Mouse (Mus musculus) hindbrain, embryonic 13.5 days (tissue): Measurements from ENCODE around the gene D10Wsu102e. TPM values are rescaled to one million over a fixed set of nuclear protein-coding genes. Genes with fewer than 3 reads are reported as not detected.
A peak's percentile ranks its signal among the peaks of the same experiment; 100 is the strongest.

Experiments
- ATAC-seq: fragments of 200-750 bp; cut with Nextera tagmentation; 2 replicates; pipeline ENCODE4 v1.8.0; 2017; ENCODE audit warnings: moderate TSS enrichment; ENCODE audit not compliant: low FRiP score
- H3K27ac ChIP-seq: fragments of 300-500 bp; sonication (generic); 2 replicates; pipeline ENCODE4 v1.5.1; 2015; ENCODE audit warnings: inconsistent platforms, mild to moderate bottlenecking, moderate library complexity
- H3K27me3 ChIP-seq: fragments of 300-500 bp; sonication (generic); 2 replicates; pipeline ENCODE4 v1.6.1; 2015; ENCODE audit warnings: mild to moderate bottlenecking, inconsistent platforms
- H3K36me3 ChIP-seq: fragments of 300-500 bp; sonication (generic); 2 replicates; pipeline ENCODE4 v1.6.1; 2015; ENCODE audit warnings: mild to moderate bottlenecking, inconsistent platforms
- H3K4me1 ChIP-seq: fragments of 300-500 bp; sonication (generic); replicated peaks from 2 replicates; pipeline ENCODE4 v1.6.1; 2015; ENCODE audit warnings: inconsistent platforms
- H3K4me2 ChIP-seq: fragments of 300-500 bp; sonication (generic); 2 replicates; pipeline ENCODE4 v1.6.1; 2015; ENCODE audit warnings: inconsistent platforms, mild to moderate bottlenecking, moderate library complexity
- H3K4me3 ChIP-seq: fragments of 300-500 bp; sonication (generic); 2 replicates; pipeline ENCODE4 v1.5.1; 2015; ENCODE audit warnings: mild to moderate bottlenecking, inconsistent platforms
- H3K9ac ChIP-seq: fragments of 300-500 bp; sonication (generic); 2 replicates; pipeline ENCODE4 v1.6.1; 2015; ENCODE audit warnings: mild to moderate bottlenecking, inconsistent platforms
- H3K9me3 ChIP-seq: fragments of 300-500 bp; sonication (generic); 2 replicates; pipeline ENCODE4 v1.6.1; 2016; ENCODE audit warnings: inconsistent platforms
- WGBS: fragments of 180-500 bp; shearing (Covaris S2); methylation state at CpG from one replicate; pipeline ENCODE4 v1.1.7; 2015; 5-methylcytosine and 5-hydroxymethylcytosine counted together
- polyA plus RNA-seq: library from polyadenylated mRNA; unstranded; fragments of >200 nt; fragmentation: Nextera tagmentation; extraction: Ambion mirVana; gene quantifications from 2 replicates; pipeline ENCODE4 v1.2.1, GENCODE M21; 2015

The D10Wsu102e gene
- polyA plus RNA-seq, 1 experiment from 2014 or later: 0.93 TPM

DNA sequence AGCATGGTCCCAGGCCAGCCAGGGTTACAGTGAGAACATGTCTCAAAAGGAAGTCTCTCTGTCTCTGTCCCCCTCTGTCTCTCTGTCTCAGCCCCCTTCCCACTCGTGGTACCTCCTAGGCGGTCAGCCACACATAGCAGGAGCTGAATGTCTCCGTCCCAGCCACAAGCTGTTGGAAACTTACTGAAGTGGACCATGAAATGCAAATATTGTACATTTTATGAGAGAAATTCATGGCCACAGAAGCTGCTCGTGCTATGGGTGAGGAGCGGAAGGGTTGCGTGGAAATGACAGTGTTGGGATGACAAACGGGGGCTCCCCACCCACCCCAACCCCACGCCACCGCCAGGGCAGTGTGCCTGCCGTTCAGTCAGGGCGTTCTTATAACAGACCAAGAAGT, 27.4 kb upstream of the D10Wsu102e start:
- Histone ChIP-seq H3K4me3 (no peak overlapping the region), H3K36me3 (0 out of 2 replicates have a peak, but pooled peaks cover 3% of the 10 kb centered on the region), H3K27me3 (peaks cover 25% of the 10 kb centered on the region), H3K9me3 (no peaks in the 10 kb centered on the region), H3K9ac (no peak overlapping the region), H3K27ac (no peak overlapping the region), H3K4me2 (no peak overlapping the region), H3K4me1 (peaks cover 5% of the 10 kb centered on the region)
- ATAC-seq: no peak
- WGBS: 87% methylated on average over 11 of the region's 11 CpGs

DNA sequence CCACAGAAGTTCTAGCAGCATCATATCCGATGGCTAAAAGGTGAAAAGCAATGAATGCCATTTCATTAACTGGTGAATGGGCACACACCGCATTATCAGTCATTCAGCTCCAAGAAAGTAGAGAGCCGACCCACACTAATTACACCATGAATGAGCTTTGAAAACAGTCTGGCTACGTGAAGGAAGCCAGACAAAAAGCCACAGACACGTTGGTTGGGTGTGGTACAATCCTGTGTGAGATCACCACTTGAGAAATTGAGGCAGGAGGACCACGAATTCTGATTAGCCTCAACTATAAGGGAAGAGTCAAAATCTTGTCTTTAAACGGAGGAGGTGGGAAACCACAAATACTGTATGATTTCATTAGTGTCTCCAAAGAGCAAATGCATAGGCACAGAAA, 23.7 kb upstream of the D10Wsu102e start:
- Histone ChIP-seq H3K4me3 (peak overlapping the region; percentile 25), H3K4me1 (peaks cover 5% of the 10 kb centered on the region), H3K9me3 (no peaks in the 10 kb centered on the region), H3K27me3 (peaks cover 45% of the 10 kb centered on the region), H3K9ac (no peak overlapping the region), H3K36me3 (0 out of 2 replicates have a peak, but pooled peaks cover 3% of the 10 kb centered on the region), H3K4me2 (peak overlapping the region; percentile 79), H3K27ac (no peak overlapping the region)
- ATAC-seq: no peak
- 21% methylated on average over 7 of the region's 7 CpGs for WGBS

DNA sequence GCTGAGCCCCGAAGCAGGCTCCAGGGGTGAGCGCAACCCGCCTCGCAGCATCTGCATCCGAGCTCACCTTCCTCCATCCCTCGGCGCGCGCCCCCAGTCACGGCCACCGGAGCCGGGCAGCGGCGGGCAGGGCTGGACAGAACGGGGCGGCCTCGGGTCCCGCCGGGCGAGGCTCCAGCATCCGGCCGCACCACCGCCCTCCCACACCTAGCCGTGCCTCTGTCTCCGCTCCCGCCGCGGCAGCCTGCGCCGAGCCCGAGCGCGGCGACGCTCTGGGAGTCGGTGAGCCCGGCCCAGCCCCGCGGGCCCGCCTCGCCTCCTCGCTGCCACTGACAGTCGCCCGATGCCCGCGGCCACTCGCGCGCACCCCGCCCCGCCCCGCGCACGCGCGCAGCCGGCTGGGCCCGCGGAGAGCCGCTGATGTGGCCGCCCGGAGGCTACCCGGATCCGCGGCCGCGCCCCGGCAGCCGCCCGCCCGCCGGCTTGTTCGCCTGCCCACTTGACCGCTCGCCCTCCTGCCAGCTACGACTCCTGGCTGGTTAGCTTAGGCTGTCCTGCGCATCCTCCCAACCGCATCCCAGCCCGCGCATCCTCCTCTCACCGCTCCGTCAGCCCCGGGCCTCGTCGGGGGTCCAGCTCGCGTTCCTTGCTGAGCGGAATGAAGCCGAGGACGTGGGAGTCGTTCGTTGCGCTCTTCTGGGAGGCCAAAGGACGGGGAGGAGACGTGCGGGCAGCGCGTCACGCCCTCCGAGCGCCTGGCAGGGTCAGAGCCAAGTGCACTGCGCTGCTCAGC, 22.7 kb upstream of the D10Wsu102e start, which contains the start of gene Slc41a2:
Gene Slc41a2 (minus strand): TSS at position 724 of the 793 bp plus-strand sequence.
- Histone ChIP-seq H3K4me2 (peak within 1 kb of the TSS; percentile 79), H3K27ac (peak within 1 kb of the TSS; percentile 88), H3K4me1 (peaks cover 5% of the 10 kb centered on the region), H3K4me3 (peak within 1 kb of the TSS; percentile 71), H3K36me3 (no peaks in the 10 kb centered on the region), H3K9ac (peak within 1 kb of the TSS; percentile 90), H3K27me3 (peaks cover 45% of the 10 kb centered on the region), H3K9me3 (no peaks in the 10 kb centered on the region)
- ATAC-seq: peak; percentile 89
- under 1% methylated on average over 75 of the region's 102 CpGs for WGBS

DNA sequence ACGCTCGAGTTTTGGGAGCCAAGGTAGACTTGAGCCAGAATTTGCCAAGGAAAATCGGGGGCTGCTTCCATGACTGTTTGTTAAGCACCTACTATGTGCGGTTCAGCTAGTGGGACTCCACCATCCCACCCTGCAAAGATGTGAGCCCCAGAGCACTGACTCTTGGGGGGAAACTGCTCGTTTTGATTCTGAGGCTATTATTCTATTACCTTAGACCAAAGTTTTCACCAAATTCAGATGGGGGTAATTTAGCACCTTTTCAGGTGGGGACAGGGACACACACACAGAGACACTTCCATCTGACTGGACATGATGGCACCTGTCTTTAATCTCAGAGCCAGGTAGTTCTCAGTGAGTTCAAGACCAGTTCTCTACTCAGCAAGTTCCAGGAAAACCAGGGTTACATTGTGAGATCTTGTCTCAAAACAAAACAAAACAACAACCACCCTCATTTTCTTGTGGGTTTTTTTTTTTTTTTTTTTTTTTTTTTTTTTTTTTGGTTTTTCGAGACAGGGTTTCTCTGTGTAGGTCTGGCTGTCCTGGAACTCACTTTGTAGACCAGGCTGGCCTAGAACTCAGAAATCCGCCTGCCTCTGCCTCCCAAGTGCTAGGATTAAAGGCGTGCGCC, 21.9 kb upstream of the D10Wsu102e start:
- peaks cover 45% of the 10 kb centered on the region for H3K27me3 ChIP-seq
- H3K4me1 ChIP-seq: peaks cover 5% of the 10 kb centered on the region
- peak; percentile 44; the same call in 1 of the 2 replicates for ATAC-seq
- peak overlapping the region; percentile 88 for H3K27ac ChIP-seq
- H3K9me3 ChIP-seq: no peaks in the 10 kb centered on the region
- H3K36me3 ChIP-seq: no peaks in the 10 kb centered on the region
- H3K4me2 ChIP-seq: peak overlapping the region; percentile 79
- H3K4me3 ChIP-seq: peak overlapping the region; percentile 71
- peak overlapping the region; percentile 90 for H3K9ac ChIP-seq
- 54% methylated on average over 8 of the region's 9 CpGs for WGBS

DNA sequence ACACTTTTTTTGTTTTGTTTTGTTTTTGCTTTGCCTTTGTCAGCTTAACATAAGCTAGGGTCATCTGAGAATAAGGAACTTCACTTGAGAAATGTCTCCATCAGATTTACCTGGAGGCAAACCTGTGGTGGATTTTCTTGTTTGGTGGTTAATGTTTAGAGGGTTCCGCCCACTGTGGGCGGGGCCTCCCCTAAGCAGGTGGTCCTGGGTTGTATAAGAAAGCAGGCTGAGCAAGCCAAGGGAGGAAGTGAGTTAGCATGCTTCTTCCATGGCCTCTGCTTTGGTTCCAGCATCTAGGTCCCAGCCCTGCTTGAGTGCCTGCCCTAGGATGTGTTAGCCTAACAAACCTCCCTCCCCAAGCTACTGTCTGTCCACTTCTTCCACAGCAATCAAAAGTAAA, 18.8 kb upstream of the D10Wsu102e start:
- no peak overlapping the region for H3K4me3 ChIP-seq
- 40% methylated on average over 2 of the region's 2 CpGs for WGBS

DNA sequence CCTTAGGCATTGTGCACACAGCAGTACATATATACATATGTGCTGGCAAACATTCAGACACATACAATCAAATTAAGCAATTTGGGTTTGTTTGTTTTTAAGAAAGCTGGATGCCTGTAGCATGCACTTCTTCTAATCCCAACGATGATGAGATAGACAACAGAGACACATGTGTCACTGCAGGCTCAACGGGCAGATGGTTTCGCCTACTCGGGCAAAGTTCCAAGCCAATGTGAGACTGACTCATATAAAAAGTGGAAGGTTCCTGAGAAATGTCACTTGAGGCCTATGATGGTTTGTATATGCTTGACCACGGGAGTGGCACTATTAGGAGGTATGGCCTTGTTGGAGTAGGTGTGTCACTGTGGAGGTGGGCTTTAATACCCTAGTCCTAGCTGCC, 16.9 kb upstream of the D10Wsu102e start:
- Histone ChIP-seq H3K4me1 (no peaks in the 10 kb centered on the region), H3K4me2 (no peak overlapping the region), H3K9ac (no peak overlapping the region), H3K9me3 (no peaks in the 10 kb centered on the region), H3K27me3 (0 out of 2 replicates have a peak, but pooled peaks cover 17% of the 10 kb centered on the region), H3K4me3 (no peak overlapping the region), H3K36me3 (no peaks in the 10 kb centered on the region), H3K27ac (no peak overlapping the region)
- 88% methylated on average over 5 of the region's 5 CpGs for WGBS
- no peak for ATAC-seq

More for the DNA sequence above, 18.8 kb upstream of the D10Wsu102e start:
- H3K27ac ChIP-seq: no peak overlapping the region
- peaks cover 3% of the 10 kb centered on the region for H3K4me1 ChIP-seq
- peaks cover 22% of the 10 kb centered on the region for H3K27me3 ChIP-seq
- H3K4me2 ChIP-seq: no peak overlapping the region
- no peaks in the 10 kb centered on the region for H3K36me3 ChIP-seq
- ATAC-seq: no peak
- H3K9ac ChIP-seq: no peak overlapping the region
- H3K9me3 ChIP-seq: no peaks in the 10 kb centered on the region

DNA sequence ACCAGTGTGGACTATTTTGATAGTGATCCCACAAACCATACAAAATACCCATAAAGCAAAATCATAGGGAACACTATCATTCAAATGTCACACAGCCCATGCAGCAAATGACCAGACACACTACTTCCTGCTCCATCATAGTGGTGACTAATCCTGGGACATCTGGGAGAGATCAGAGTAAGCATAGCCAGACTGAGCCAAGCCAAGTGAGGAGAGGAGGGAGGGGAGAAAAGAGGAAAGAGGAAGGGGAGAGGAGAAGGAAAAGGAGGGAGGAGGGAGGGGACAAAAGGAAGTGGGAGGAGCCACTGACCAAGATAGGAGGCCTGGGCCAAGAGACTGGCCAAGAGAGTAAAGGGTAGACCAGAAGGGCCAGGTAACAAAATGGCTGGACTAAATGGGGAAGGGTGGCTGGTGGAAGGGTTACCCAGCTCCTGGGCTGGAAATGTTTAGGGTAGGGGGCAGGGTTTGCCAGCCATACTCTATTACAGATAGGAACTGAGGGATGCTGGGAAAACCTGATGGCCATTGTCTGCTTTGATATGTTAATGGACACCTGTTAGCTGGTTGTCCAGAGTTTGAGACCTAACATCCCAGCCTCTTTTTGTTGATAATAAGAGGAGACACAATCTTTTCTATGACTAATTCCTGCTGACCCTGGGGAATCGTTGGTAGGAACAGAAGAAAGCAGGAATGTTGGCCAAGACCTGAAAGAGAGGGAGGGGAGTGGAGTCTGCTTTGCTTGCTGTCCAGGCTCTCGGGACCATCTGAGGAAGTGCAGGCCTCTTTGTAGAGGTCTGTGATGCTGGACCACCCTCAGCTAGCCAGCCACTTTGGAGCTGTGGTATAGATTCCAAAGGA, 16.0 kb upstream of the D10Wsu102e start:
- Histone ChIP-seq H3K36me3 (no peaks in the 10 kb centered on the region), H3K4me2 (no peak overlapping the region), H3K27ac (no peak overlapping the region), H3K4me1 (no peaks in the 10 kb centered on the region), H3K4me3 (no peak overlapping the region), H3K9ac (no peak overlapping the region), H3K27me3 (0 out of 2 replicates have a peak, but pooled peaks cover 13% of the 10 kb centered on the region), H3K9me3 (no peaks in the 10 kb centered on the region)
- WGBS: 41% methylated on average over 2 of the region's 2 CpGs
- ATAC-seq: no peak

DNA sequence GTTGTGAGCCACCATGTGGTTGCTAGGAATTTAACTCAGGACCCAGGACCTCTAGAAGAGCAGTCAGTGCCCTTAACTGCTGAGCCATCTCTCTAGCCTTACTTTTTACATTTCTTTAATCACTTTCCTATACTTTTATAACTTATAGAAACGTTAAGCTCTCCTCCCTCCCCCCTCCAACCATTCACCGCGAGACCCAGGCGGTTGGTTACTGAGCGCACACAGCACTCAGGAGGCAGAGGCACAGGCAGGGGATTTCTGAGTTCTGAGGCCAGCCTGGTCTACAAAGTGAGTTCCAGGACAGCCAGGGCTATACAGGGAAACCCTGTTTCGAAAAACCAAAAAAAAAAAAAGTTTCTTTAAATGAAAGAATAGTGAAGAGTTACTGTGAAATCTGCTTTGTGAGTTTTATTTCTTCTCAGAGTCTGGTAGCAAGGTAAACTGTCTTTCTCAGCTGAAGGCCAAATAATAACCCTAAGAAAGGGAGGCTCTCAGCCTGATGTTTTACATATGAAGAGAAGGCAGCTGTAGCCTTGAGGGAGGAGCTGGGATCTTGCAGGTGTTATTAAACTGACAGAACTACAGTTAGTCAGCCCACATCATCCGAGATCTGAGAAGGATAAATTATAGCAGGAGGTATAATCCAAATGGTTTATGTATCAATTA, 14.2 kb upstream of the D10Wsu102e start:
- no peaks in the 10 kb centered on the region for H3K36me3 ChIP-seq
- H3K4me2 ChIP-seq: no peak overlapping the region
- H3K4me1 ChIP-seq: no peaks in the 10 kb centered on the region
- no peak overlapping the region for H3K9ac ChIP-seq
- H3K27me3 ChIP-seq: 0 out of 2 replicates have a peak, but pooled peaks cover 4% of the 10 kb centered on the region
- H3K9me3 ChIP-seq: no peaks in the 10 kb centered on the region
- no peak for ATAC-seq
- no peak overlapping the region for H3K27ac ChIP-seq
- 36% methylated on average over 7 of the region's 7 CpGs for WGBS
- H3K4me3 ChIP-seq: no peak overlapping the region

DNA sequence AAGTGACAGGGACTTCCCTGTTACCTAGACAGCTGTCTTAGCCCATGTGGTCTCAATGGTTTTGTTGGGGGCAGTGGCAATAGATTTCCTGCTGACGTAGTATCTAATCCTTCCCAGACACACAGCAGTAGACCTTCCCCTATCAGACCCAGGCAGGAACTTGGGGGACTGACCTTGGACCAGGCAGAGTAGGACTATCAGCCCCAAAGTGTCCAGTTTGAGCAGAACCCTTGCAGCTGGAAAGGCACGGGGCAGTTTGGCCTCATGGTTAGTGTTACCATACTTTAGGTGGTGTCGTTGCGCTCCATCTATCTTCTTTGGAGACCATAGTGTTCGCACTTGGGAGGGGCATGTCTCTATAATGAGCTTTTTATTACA, 13.7 kb upstream of the D10Wsu102e start:
- Histone ChIP-seq H3K27ac (no peak overlapping the region), H3K9me3 (no peaks in the 10 kb centered on the region), H3K4me1 (no peaks in the 10 kb centered on the region), H3K36me3 (no peaks in the 10 kb centered on the region), H3K4me3 (no peak overlapping the region), H3K27me3 (0 out of 2 replicates have a peak, but pooled peaks cover 4% of the 10 kb centered on the region), H3K9ac (no peak overlapping the region), H3K4me2 (no peak overlapping the region)
- ATAC-seq: no peak
- WGBS: 83% methylated on average over 5 of the region's 5 CpGs

DNA sequence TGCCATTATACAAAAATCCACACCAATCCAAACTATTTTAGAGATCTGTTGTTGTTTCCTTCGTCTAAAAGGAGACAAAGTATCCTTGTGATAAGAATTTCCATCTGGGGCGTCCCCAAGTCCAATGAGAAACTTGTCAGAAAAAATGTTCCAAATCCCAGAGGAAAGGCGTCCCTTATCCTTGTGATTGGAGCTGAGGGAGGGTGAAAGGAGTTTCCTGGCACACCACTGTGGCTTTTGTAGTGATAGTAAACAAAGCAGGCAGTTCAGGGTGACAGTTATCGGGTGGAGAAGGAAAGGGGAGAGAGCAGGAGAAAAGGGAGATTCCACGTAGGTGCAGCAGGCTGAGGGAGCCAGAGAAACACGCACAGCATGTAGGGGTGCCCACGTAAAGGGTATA, 12.5 kb upstream of the D10Wsu102e start:
- H3K36me3 ChIP-seq: no peaks in the 10 kb centered on the region
- no peak overlapping the region for H3K27ac ChIP-seq
- 0 out of 2 replicates have a peak, but pooled peaks cover 4% of the 10 kb centered on the region for H3K27me3 ChIP-seq
- no peak overlapping the region for H3K4me2 ChIP-seq
- H3K9ac ChIP-seq: no peak overlapping the region
- ATAC-seq: no peak
- WGBS: 26% methylated on average over 7 of the region's 7 CpGs
- no peak overlapping the region for H3K4me3 ChIP-seq
- no peaks in the 10 kb centered on the region for H3K9me3 ChIP-seq
- H3K4me1 ChIP-seq: no peaks in the 10 kb centered on the region

DNA sequence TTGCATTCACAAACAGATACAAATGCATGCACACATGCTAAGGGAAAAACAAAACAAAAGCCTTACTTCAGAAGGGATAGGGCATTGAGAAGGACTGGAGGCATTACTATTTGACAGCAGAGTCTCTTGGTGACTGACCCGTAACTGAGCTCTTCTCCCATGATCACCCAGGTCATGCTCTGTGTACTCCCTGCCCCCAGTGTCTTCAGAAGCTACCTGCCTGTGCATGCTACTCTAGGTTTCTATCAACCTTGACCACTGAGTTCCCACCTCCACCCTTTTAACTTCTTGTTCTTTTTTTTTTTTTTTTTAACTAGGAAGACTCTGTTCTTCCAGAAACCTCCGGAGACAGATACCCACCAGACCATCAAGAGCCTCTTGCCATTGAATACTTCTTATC, 9.3 kb upstream of the D10Wsu102e start:
- no peaks in the 10 kb centered on the region for H3K36me3 ChIP-seq
- H3K27me3 ChIP-seq: 0 out of 2 replicates have a peak, but pooled peaks cover 4% of the 10 kb centered on the region
- no peak overlapping the region for H3K4me2 ChIP-seq
- no peaks in the 10 kb centered on the region for H3K9me3 ChIP-seq
- no peak overlapping the region for H3K4me3 ChIP-seq
- WGBS: 89% methylated on average over 2 of the region's 2 CpGs
- no peak overlapping the region for H3K27ac ChIP-seq
- H3K4me1 ChIP-seq: 0 out of 2 replicates have a peak, but pooled peaks cover 4% of the 10 kb centered on the region
- ATAC-seq: no peak
- no peak overlapping the region for H3K9ac ChIP-seq
